Mouse (Mus musculus): Measurements from ENCODE around the gene Iscu. TPM values are rescaled to one million over a fixed set of nuclear protein-coding genes. Genes with fewer than 3 reads are reported as not detected.
"Not testable (repeated sequence)": the region's sequence is repeated elsewhere in the genome, so short reads cannot be mapped to it uniquely, and the experiment has no call there.

Iscu gene
- total RNA-seq, 2 experiments from 2014 or later = 137 to 139 TPM

- DNase-seq = no peak
- intact Hi-C loops (cut with DNase I) = no loop called here
These were observed 23.8 kb upstream of the Iscu start for GRCm38 (mm10) chr5:113748556-113749331.

- intact Hi-C loops (cut with DNase I) = no loop called here
These were observed 20.9 kb upstream of the Iscu start for GRCm38 (mm10) chr5:113751521-113752157.

GRCm38 (mm10) chr5:113755347-113756030 lies 17.1 kb upstream of the Iscu start:
- intact Hi-C loops (cut with DNase I) = no loop called here
- no peak for DNase-seq

More at GRCm38 (mm10) chr5:113751521-113752157, 20.9 kb upstream of the Iscu start:
- no peak for DNase-seq

GRCm38 (mm10) chr5:113761585-113761984 lies 11.0 kb upstream of the Iscu start:
- DNase-seq = no peak
- intact Hi-C loops (cut with DNase I) = no loop called here

- intact Hi-C loops (cut with DNase I) = no loop called here
- no peak for DNase-seq
These were observed 8.1 kb upstream of the Iscu start for GRCm38 (mm10) chr5:113764426-113764825.

DNA sequence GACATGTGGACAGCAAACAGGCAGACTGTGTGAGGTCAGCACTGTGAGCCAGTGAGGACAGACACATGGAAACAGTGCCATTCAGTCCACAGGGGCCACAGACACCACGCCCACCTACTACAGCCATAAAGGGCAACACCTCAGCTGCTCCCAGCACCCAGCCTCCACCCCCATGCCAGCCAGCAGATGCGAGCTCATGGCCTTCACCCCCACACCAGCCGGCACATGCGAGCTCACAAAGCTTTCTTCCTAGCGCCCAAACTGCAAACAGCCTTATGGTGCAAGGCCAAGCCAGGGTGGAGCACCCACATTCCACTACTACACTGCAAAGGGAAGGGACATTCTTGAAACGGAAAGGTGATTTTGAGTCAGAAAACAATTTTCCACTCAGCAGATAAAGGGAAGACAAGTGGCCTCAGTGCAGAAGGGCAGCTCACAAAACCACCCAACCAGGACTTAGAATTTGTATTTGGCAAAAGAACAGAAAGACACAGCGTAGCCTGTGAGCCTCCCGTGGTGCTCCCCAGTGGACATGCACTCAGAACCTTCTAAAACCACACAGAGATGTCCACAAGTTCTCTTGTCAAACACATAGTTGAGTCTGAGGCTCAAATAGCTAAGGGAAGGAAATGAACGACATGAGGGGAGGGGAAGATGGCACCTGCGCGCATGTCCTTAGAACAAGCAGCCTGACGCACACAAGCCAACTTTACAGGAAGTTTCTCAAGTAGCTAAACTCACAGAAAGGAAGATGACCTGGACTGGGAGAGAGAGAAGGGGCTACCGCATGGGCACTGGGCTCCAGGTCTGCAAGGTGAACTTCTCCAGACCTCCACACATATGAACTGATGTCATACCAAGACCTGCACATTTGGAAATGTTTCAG lies 6.7 kb upstream of the Iscu start:
- intact Hi-C loops (cut with DNase I) = no loop called here
- no peak for DNase-seq

DNA sequence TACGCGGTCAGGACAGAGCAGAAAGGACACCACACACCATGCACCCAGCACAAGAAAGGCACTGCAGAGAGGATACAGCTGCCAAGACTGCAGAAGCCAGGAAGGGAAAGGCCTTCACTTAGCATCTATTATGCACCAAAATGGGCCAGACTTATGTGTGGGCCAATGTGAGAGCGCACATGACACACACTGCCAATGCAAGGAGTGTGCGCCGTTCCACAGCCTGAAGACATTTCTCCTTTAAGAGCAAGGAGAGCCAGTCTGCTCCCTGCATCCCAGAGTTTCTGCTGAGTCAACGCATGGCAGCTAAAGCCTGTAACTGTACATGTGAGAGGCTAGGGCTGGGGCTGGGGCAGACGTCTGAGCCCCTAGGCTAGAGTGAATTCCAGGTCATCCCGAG lies 3.7 kb upstream of the Iscu start:
- intact Hi-C loops (cut with DNase I) = no loop called here
- no peak for DNase-seq

DNA sequence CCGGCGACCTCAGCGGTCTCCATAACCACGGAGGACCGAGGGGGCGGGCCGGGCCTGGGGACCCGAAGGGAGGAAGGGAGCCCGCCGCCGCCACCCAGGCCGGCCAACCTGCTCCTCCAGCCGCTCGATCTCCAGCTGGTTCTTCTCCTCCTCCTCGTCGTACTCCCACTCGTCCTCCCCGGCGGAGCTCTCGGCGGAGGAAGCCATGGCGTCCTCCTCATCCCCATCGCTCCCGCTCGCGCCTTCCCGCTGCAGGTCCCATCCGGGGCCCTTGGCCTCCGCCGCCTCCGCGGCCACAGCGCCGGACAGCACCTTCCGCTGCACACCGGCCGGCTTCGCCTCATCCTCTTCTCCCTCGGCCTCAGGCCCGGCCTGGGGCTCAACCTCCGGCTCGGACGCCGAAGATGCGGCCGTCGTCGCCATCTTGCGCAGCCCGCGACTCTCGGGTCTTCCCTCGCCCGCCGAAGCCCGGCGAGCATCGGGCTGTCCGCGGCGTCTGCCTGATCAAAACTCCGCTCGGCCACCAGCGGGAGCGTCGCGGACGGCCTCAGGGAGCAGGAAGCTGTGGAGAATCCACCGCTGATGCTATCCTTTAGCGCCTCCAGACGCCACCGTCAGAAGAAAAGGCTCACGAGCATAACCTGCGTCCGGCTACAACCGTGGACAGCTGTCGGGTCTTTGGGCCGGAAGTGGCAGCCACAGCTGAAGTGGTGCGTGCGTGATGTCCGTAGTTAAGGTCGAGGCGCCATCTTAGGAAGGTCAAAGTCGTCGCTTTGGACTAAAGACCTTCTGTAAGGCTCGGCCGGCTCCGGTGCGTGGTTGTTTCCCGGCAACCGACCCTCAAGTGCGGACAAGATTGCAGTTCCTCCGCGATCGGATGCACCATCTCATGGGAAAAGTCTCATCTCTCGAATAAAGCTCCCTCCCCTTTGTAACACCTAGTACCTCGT lies 1.1 kb upstream of the Iscu start:
- intact Hi-C loops (cut with DNase I) = loop anchor here (2.0 to 5.0 kb wide), 2 partner anchors 35 to 186 kb away; no protein-coding TSS in a partner anchor
- DNase-seq = peak; percentile 72 to 85

DNA sequence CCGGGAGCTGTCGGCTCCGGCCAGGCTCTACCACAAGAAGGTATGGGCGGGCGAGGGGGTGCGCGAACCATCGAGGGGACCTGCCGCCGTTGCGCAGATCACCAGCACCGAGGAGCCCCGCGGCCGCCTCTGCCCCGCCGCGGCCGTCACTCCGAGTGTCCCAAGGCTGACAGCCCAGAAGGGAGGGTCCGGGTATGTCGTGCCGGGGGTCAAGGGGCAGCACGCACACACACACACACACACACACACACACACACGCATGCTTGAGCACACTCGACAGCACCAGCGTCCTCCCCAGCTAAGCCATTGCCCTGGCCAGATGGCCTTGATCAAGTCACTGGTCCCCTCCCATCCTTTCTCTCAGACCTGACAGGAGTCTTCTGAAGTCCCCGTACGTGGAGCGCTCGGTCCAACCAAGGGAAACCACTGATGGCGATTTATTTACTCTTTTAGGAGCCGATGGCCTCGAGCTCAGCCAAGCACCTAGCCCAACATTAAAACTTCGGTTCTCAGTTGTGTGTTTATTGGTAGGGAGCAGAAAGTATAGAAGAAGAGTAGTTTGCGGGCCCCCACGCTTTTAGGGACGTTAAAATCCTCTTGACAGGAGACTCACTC lies 464 bp downstream of the Iscu start:
- DNase-seq = no peak

DNA sequence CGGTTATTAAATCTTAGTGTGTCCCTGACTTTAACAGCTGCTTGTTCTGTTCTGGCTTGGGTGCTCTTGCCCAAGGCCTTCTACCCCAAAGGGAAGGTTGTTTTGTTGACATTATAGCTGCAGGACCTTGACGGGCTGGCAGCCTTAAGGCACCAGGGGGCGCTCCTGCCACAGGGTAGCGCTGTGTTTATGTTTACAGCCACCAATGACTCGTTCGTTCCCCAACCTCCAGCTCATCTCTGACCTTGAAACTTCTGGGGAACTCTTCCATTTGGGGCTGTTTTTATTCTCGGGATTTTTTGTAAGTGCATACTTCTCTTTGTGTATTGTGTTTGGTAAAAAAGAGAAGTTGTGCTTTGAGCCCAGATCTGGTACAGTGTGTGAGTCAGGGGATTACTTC lies 1.1 kb downstream of the Iscu start:
- intact Hi-C loops (cut with DNase I) = loop anchor here (5.0 kb wide), 1 partner anchor 184 kb away; no protein-coding TSS in a partner anchor
- DNase-seq = peak; percentile 84

More for the DNA sequence above, 464 bp downstream of the Iscu start:
- intact Hi-C loops (cut with DNase I) = loop anchor here (5.0 kb wide), 1 partner anchor 184 kb away; no protein-coding TSS in a partner anchor

GRCm38 (mm10) chr5:113775585-113775984 lies 3.0 kb downstream of the Iscu start:
- intact Hi-C loops (cut with DNase I) = loop anchor here (1.0 kb wide), 1 partner anchor 40 kb away; no protein-coding TSS in a partner anchor
- no peak for DNase-seq

GRCm38 (mm10) chr5:113776128-113776895 lies 3.8 kb downstream of the Iscu start:
- no peak for DNase-seq
- intact Hi-C loops (cut with DNase I) = no loop called here

DNA sequence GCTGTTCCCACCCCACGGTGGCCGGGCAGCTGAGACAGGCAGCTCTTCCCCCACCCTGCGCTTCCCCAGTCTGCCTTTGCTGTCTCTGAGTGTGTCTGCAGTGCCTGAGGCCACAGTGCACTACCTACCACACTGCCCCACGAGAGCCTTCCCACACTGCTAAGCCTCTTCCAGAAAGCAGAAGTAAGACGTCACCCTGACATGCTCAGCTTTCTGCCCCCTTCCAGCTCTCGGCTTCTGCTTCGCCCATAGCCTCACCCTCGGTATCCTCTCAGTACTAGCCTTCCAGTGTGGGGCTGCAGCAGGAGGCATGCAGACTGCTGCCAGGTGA lies 4.3 kb downstream of the Iscu start:
- no peak for DNase-seq

DNA sequence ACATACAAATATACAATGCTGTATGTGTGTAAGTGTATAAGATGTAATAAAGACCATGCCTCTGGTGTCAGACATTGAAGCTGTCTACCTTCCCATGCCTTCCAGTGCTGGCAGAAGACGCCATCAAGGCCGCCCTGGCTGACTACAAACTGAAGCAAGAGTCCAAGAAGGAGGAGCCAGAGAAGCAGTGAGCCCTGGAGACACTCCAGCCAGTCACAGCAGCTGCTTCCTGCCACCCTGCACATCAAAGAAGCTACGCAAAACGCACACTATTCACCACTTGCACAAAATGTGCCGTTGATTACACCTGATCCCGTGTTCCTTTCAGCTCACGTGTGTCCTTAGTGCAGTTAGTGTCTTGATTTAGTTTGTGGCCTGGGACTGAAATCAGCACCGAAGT lies 5.2 kb downstream of the Iscu start:
- intact Hi-C loops (cut with DNase I); DNase-seq: not testable (repeated sequence)

More for the DNA sequence above, 4.3 kb downstream of the Iscu start:
- intact Hi-C loops (cut with DNase I) = no loop called here

GRCm38 (mm10) chr5:113779569-113779968 lies 7.0 kb downstream of the Iscu start:
- DNase-seq = no peak
- intact Hi-C loops (cut with DNase I) = no loop called here

DNA sequence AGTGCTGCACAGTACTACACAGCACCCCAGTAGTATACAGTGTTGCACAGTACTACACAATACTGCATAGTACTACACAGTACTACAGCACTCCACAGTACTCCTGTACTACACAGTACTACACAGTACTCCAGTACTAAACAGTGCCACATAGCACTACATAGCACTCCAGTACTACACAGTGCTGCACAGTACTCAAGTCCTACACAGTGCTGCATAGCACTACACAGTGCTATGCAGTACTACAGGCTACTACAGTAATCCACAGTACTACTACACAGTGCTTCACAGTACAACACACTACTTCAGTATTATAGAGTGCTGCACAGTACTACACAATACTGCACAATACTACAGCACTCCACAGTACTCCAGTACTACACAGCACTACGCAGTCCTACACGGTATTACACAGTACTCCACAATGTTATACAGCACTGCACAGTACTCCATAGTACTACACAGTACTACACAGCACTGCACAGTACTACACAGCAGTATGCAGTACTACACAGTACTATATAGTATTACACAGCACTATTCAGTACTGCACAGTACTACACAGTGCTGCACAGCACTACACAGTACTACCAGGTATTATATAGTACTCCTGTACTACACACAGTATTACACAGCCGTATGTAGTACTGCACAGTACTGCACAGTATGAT lies 7.7 kb downstream of the Iscu start:
- DNase-seq = no peak
- intact Hi-C loops (cut with DNase I) = no loop called here

GRCm38 (mm10) chr5:113780763-113781162 lies 8.2 kb downstream of the Iscu start:
- DNase-seq = no peak
- intact Hi-C loops (cut with DNase I) = no loop called here
